Mouse (Mus musculus): Measurements from ENCODE around the gene Mrpl16. TPM values are rescaled to one million over a fixed set of nuclear protein-coding genes. Genes with fewer than 3 reads are reported as not detected.

The Mrpl16 gene
- polyA plus RNA-seq, 1 experiment from 2014 or later: 51.4 TPM

DNA sequence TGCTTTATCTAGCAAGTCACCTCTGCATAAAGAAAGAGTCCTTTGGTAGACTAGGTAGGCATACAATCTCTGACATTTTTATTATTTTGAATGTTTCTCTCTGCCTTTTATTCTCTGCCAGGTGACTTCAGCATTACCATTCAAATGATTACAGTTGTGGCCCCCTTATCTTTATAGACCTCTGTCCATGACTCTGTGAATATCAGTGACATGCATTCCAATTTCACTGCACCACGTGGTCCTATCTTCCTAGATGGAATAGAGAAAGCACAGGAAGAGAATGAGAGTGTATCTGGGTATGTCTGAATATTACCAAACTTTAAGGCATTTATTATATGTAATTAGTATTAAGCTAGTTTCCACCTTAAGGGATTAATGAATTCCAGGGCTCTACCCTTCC, 33.7 kb upstream of the Mrpl16 start:
- TF ChIP-seq CTCF (IDR thresholded peaks at IDR 0.05; ENCODE audit: low read depth): no peak
- no peak for TF ChIP-seq EP300 (optimal IDR thresholded peaks at IDR 0.05)
- H3K4me2 ChIP-seq (replicated peaks; ENCODE audit: low read depth): no peak overlapping the region
- no peaks in the 10 kb centered on the region for H3K4me1 ChIP-seq (replicated peaks; ENCODE audit: control insufficient read depth, insufficient read depth)
- no peaks in the 10 kb centered on the region for H3K9me3 ChIP-seq (ENCODE audit: control insufficient read depth, low read length)
- H3K27ac ChIP-seq (replicated peaks): no peak overlapping the region
- no peaks in the 10 kb centered on the region for H3K36me3 ChIP-seq (ENCODE audit: control insufficient read depth, insufficient read depth, low read length)
- no peaks in the 10 kb centered on the region for H3K27me3 ChIP-seq (ENCODE audit: control insufficient read depth, insufficient read depth, low read length)
- 50% methylated on average over 1 of the region's 1 CpGs for WGBS
- no peak overlapping the region for H3K4me3 ChIP-seq (ENCODE audit: low read depth, low read length)
- ATAC-seq (ENCODE audit: low FRiP score, low TSS enrichment) (no peak), DNase-seq (ENCODE audit: low spot score) (no peak)
- H3K9ac ChIP-seq (ENCODE audit: low read length): no peak overlapping the region

DNA sequence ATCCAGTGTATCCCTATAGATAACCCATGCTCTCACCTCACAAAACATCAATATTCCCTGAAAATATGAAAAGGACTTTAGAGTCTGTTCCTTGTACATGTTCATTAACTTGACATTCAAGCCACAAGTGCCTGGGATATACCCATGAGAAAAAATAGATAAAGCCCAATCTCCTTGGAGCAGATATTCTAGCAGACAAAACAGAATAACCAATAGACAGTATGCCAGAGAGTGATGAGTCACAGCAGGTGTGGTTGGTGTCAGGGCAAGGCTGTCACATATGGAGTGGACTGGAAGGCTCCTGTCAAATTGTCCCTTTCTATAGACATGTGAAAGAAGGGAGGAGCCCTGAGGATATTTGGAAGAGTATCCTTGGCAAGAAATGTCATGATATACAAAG, 24.5 kb upstream of the Mrpl16 start:
- no peak for ATAC-seq (ENCODE audit: low FRiP score, low TSS enrichment)
- TF ChIP-seq EP300 (optimal IDR thresholded peaks at IDR 0.05): no peak
- no peak for TF ChIP-seq CTCF (IDR thresholded peaks at IDR 0.05; ENCODE audit: low read depth)

DNA sequence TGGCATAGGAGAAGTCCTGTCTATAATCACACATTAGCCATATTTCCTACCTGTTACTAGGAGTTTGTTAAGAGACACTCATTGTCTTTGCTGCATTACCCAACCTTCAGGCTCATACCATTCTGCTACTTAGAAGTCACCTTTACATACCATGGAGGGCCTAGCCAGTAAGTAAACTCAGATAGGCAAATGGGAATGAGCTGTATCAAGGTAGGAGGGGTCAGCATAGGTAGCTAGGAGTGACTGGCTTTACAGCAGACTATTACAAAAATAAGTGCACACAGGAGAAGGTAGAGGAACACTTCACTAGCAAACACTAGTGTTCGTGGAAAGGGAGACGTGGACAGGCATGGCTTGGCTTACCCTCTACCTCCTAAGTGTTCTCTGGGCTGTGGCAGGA, 22.9 kb upstream of the Mrpl16 start, which contains the start of gene Gif:
TSS of gene Gif (plus strand) at position 257 of the 400 bp plus-strand sequence.
- H3K9me3 ChIP-seq (ENCODE audit: control insufficient read depth, low read length): no peaks in the 10 kb centered on the region
- H3K4me2 ChIP-seq (replicated peaks; ENCODE audit: low read depth): no peak within 1 kb of the TSS
- 83% methylated on average over 2 of the region's 2 CpGs for WGBS
- ATAC-seq (ENCODE audit: low FRiP score, low TSS enrichment) (no peak), DNase-seq (ENCODE audit: low spot score) (no peak)
- H3K9ac ChIP-seq (ENCODE audit: low read length): no peak within 1 kb of the TSS
- no peak within 1 kb of the TSS for H3K27ac ChIP-seq (replicated peaks)
- H3K36me3 ChIP-seq (ENCODE audit: control insufficient read depth, insufficient read depth, low read length): no peaks in the 10 kb centered on the region
- no peaks in the 10 kb centered on the region for H3K4me1 ChIP-seq (replicated peaks; ENCODE audit: control insufficient read depth, insufficient read depth)
- no peak within 1 kb of the TSS for H3K4me3 ChIP-seq (ENCODE audit: low read depth, low read length)
- no peaks in the 10 kb centered on the region for H3K27me3 ChIP-seq (ENCODE audit: control insufficient read depth, insufficient read depth, low read length)
- TF ChIP-seq CTCF (IDR thresholded peaks at IDR 0.05; ENCODE audit: low read depth): no peak
- no peak for TF ChIP-seq EP300 (optimal IDR thresholded peaks at IDR 0.05)

More for the DNA sequence above, 24.5 kb upstream of the Mrpl16 start:
- no peak overlapping the region for H3K4me3 ChIP-seq (ENCODE audit: low read depth, low read length)
- H3K27me3 ChIP-seq (ENCODE audit: control insufficient read depth, insufficient read depth, low read length): no peaks in the 10 kb centered on the region
- H3K4me2 ChIP-seq (replicated peaks; ENCODE audit: low read depth): no peak overlapping the region
- H3K9me3 ChIP-seq (ENCODE audit: control insufficient read depth, low read length): no peaks in the 10 kb centered on the region
- no peak overlapping the region for H3K9ac ChIP-seq (ENCODE audit: low read length)
- DNase-seq (ENCODE audit: low spot score): no peak
- H3K4me1 ChIP-seq (replicated peaks; ENCODE audit: control insufficient read depth, insufficient read depth): no peaks in the 10 kb centered on the region
- H3K36me3 ChIP-seq (ENCODE audit: control insufficient read depth, insufficient read depth, low read length): no peaks in the 10 kb centered on the region
- no peak overlapping the region for H3K27ac ChIP-seq (replicated peaks)

DNA sequence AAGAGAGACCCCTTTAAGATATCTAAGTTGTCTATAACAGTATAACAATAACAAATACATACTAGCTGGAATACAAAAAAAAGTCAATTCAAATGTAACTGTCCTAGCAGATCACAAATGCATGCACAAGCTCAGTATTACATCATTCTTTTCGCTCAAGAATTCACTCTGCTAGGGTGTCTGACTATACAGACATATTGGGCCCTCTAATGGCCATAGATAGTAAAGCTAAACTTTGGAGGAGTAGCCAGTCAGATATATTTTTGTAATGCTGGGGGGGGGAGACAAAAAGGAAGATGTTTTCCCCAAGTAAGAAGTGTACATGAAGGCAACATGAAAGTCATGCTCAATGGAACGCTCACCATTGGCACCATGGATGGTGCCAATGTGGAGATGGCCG, 5.1 kb upstream of the Mrpl16 start:
- Histone ChIP-seq H3K9me3 (ENCODE audit: control insufficient read depth, low read length) (no peaks in the 10 kb centered on the region), H3K27ac (replicated peaks) (no peak overlapping the region), H3K36me3 (ENCODE audit: control insufficient read depth, insufficient read depth, low read length) (no peaks in the 10 kb centered on the region), H3K4me2 (replicated peaks; ENCODE audit: low read depth) (no peak overlapping the region), H3K9ac (ENCODE audit: low read length) (no peak overlapping the region), H3K4me3 (ENCODE audit: low read depth, low read length) (no peak overlapping the region), H3K27me3 (ENCODE audit: control insufficient read depth, insufficient read depth, low read length) (no peaks in the 10 kb centered on the region), H3K4me1 (replicated peaks; ENCODE audit: control insufficient read depth, insufficient read depth) (no peaks in the 10 kb centered on the region)
- no peak for ATAC-seq (ENCODE audit: low FRiP score, low TSS enrichment)
- DNase-seq (ENCODE audit: low spot score): no peak
- TF ChIP-seq CTCF (IDR thresholded peaks at IDR 0.05; ENCODE audit: low read depth) (peak; percentile 55), EP300 (optimal IDR thresholded peaks at IDR 0.05) (no peak)
- 76% methylated on average over 3 of the region's 3 CpGs for WGBS

- H3K27ac ChIP-seq (replicated peaks): no peak overlapping the region
- no peak overlapping the region for H3K9ac ChIP-seq (ENCODE audit: low read length)
- no peaks in the 10 kb centered on the region for H3K27me3 ChIP-seq (ENCODE audit: control insufficient read depth, insufficient read depth, low read length)
- no peak for TF ChIP-seq EP300 (optimal IDR thresholded peaks at IDR 0.05)
- TF ChIP-seq CTCF (IDR thresholded peaks at IDR 0.05; ENCODE audit: low read depth): no peak
- no peaks in the 10 kb centered on the region for H3K4me1 ChIP-seq (replicated peaks; ENCODE audit: control insufficient read depth, insufficient read depth)
- DNase-seq (ENCODE audit: low spot score) (no peak), ATAC-seq (ENCODE audit: low FRiP score, low TSS enrichment) (no peak)
- 64% methylated on average over 4 of the region's 4 CpGs for WGBS
- no peak overlapping the region for H3K4me3 ChIP-seq (ENCODE audit: low read depth, low read length)
- no peaks in the 10 kb centered on the region for H3K9me3 ChIP-seq (ENCODE audit: control insufficient read depth, low read length)
- no peaks in the 10 kb centered on the region for H3K36me3 ChIP-seq (ENCODE audit: control insufficient read depth, insufficient read depth, low read length)
- H3K4me2 ChIP-seq (replicated peaks; ENCODE audit: low read depth): no peak overlapping the region
These were observed 3.8 kb upstream of the Mrpl16 start for GRCm38 (mm10) chr19:11766413-11766812.

- 10% methylated on average over 3 of the region's 3 CpGs for WGBS
- DNase-seq (ENCODE audit: low spot score): no peak
These were observed 2.0 kb upstream of the Mrpl16 start for GRCm38 (mm10) chr19:11768163-11768562.

More at GRCm38 (mm10) chr19:11768163-11768562, 2.0 kb upstream of the Mrpl16 start:
- no peaks in the 10 kb centered on the region for H3K36me3 ChIP-seq (ENCODE audit: control insufficient read depth, insufficient read depth, low read length)
- no peak for ATAC-seq (ENCODE audit: low FRiP score, low TSS enrichment)
- no peaks in the 10 kb centered on the region for H3K27me3 ChIP-seq (ENCODE audit: control insufficient read depth, insufficient read depth, low read length)
- no peak overlapping the region for H3K27ac ChIP-seq (replicated peaks)
- H3K4me3 ChIP-seq (ENCODE audit: low read depth, low read length): no peak overlapping the region
- no peak overlapping the region for H3K4me2 ChIP-seq (replicated peaks; ENCODE audit: low read depth)
- H3K4me1 ChIP-seq (replicated peaks; ENCODE audit: control insufficient read depth, insufficient read depth): no peaks in the 10 kb centered on the region
- no peak overlapping the region for H3K9ac ChIP-seq (ENCODE audit: low read length)
- no peaks in the 10 kb centered on the region for H3K9me3 ChIP-seq (ENCODE audit: control insufficient read depth, low read length)
- no peak for TF ChIP-seq EP300 (optimal IDR thresholded peaks at IDR 0.05)
- peak; percentile 92 for TF ChIP-seq CTCF (IDR thresholded peaks at IDR 0.05; ENCODE audit: low read depth)

All from stomach, postnatal 0 days (tissue).